Mouse (Mus musculus): Measurements from ENCODE around the gene Ankar.

The Ankar gene

DNA sequence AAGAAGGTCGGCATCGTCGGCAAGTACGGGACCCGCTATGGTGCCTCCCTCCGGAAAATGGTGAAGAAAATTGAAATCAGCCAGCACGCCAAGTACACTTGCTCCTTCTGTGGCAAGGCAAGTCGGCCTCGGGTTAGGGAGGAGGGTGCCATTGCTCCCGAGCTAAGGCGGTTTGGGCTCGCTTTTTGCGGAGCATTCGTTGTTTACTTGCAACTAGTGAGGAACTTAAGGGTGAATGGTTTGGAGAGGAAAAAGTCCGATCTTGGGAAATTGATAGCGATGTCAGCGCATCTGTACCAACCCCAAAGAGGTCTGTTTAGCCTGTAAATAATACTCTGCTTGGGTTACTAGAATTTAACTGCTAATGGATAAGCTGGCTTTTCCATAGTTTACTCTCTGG, 11.3 kb upstream of the Ankar start:
- no peak for DNase-seq (ENCODE audit: low read depth)

DNA sequence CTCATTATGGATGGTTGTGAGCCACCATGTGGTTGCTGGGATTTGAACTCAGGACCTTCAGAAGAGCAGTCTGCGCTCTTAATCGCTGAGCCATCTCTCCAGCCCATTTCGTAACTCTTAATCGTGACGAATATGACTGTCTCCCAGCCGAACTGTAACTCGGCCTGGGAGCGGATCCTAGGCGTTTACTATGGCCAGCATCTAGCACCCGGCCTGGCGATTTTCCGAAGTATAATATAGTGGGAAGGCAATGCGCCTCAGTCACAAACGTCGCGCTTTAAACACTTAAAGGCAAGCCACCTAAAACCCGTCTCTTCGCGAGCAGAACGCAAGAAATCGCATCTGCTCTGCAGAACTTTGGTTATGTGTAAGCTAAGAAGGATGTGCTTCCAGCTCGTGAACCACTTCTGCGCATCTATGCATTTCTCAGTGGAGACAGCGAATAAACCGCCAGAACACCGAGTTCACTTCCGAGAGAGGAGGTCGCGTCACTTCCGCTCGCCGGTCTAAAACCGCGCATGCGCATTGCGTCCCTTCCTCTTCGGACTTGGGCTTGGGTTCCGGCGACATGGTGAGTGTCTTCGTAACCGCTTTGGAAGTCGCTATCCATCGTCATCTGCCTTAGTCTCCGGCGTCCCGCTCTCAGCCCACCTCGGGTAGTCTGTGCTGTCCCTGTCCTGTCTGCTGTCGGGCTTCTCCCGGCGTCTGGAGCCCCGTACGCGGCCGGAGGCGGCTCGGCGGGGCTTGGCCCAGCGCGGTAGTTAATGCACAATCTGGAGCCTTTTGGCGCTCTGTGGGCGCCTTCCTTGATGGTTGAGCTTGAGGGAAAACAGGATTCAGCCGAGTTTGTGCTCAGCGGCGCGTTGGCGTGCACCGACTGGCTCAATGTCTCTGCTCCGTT, 10.6 kb upstream of the Ankar start, which contains the start of gene Rpl37a:
Gene Rpl37a (plus strand): TSS at position 538 of the 901 bp plus-strand sequence.
- peak; percentile 88 for DNase-seq (ENCODE audit: low read depth)

DNA sequence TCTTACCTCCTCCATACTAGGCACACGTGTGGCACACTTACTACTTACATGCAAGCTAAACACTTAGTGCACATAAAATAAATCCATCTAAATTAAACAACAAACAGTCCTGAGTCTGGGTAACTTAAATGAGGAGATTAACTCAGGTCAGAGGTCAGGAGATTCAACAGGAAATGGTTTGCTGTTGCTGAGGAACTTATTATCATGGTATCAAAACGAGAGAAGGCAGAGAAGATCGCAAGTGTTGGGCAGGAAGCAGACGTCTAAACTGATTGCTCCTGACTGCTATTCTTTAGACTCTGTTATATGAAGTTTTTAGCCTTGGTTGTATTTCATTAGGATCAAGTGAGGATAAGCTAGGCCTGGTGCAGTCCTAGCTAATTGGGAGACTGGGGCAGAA, 7.1 kb upstream of the Ankar start:
- no peak for DNase-seq (ENCODE audit: low read depth)

DNA sequence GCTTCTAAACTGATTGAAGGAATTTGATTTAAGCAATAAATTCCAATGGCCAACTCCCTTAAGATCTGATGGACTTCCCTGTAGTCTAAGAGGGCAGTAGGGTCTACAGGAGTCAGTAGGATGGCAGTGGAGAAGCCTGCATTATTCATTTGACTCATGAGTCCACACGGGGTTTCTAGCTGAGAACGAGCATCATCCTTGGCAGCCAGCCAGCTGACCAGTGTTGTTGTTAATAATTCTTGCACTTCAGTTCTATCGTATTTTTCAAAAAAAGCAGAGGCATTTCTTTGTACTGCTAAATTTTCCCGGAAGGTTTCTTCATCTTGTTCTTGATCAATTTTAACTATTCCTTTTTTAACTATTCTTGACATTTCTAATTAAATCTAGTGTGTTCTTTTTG, 1.7 kb downstream of the Ankar start:
- no peak for DNase-seq (ENCODE audit: low read depth)

DNA sequence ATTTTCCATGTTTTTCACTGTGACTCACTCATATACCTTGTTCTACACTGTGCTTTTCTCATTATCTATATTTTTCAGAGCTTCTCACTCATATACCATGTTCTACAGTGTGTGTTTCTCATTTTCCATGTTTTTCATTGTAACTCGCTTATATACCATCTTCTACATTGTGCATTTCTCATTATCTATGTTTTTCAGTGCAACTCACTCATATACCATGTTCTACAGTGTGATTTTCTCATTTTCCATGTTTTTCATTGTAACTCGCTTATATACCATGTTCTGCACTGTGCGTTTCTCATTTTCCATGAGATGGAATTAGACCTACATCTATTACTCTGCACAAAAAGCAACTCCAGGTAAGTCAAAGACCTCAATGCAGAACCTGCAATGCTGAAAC, 4.1 kb downstream of the Ankar start:
- DNase-seq (ENCODE audit: low read depth): no peak

DNA sequence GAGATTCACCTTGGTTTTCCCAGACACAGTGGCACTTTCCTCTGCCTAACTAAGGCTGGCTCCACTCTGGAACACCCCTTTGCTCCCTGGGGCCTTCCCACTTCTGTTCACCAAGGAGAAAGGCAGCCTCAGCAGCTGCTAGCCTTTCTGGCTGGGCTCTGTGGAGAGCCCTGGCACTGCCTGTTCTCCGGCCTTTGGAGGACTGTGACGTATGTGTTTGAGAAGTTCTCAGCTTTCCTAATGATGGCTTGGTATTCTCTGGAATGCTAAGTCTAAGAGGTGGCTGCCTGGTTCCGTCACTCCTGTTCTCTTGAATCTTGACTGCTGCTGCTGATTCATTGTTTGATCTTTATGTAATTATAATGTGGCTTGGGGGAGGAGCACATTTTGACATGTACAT, 27.3 kb downstream of the Ankar start:
- DNase-seq (ENCODE audit: low read depth): no peak

DNA sequence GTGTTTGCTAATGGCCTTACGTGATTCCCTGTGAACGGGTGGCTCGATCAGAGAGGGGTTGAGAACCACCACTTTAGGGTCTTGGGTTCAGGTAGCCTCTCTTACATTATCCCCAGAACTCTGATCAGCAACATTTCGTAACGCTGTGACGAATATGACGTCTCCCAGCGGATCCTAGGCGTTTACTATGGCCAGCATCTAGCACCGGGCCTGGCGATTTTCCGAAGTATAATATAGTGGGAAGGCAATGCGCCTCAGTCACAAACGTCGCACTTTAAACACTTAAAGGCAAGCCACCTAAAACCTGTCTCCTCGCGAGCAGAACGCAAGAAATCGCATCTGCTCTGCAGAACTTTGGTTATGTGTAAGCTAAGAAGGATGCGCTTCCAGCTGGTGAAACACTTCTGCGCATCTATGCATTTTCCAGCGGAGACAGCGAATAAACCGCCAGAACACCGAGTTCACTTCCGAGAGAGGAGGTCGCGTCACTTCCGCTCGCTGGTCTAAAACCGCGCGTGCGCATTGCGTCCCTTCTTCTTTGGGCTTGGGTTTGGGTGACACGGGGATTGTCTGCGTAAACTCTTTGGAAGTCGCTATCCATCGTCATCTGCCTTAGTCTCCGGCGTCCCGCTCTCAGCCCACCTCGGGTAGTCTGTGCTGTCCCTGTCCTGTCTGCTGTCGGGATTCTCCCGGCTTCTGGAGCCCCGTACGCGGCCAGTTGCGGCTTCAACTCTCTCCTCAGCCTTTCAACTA, 59.5 kb downstream of the Ankar start:
- DNase-seq (ENCODE audit: low read depth): peak; percentile 10

DNA sequence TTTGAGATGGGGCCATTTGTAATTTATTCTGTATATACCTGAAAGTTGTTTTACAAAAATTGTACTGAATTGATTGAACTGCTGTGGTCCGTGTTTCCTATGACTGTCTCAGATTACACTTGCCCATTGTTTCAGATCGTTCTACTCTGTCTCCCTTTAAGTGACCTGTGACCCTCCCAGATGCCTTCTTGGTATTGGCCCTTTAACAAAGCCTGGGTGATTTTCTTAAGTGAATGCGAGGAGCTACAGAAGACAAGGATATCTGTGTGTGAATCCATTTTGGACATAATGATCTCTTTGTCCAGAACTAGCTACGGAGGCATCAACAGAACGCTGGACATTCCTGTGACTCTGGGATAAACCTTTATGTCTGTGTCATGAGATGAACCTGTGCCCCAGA, 65.2 kb downstream of the Ankar start:
- no peak for DNase-seq (ENCODE audit: low read depth)

DNA sequence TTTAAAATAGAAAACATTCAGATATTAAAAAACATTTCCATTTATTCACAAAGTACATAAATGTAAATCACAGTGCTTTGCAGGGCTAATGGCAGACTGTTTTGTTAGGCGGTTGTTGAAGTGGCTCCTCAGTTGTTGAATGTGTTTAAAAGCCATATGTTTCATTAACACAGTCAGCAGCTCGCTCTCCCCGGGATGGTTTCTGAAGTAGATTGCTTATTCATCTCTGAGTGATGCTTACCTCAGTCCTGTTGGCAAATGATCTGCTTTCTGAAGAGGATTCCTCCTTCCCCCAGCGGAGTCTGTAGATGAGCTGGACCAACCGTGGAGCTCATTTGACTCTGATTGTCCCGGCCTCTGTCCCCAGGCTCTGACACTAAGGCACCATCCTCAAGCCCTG, 88.2 kb downstream of the Ankar start:
- no peak for DNase-seq (ENCODE audit: low read depth)

DNA sequence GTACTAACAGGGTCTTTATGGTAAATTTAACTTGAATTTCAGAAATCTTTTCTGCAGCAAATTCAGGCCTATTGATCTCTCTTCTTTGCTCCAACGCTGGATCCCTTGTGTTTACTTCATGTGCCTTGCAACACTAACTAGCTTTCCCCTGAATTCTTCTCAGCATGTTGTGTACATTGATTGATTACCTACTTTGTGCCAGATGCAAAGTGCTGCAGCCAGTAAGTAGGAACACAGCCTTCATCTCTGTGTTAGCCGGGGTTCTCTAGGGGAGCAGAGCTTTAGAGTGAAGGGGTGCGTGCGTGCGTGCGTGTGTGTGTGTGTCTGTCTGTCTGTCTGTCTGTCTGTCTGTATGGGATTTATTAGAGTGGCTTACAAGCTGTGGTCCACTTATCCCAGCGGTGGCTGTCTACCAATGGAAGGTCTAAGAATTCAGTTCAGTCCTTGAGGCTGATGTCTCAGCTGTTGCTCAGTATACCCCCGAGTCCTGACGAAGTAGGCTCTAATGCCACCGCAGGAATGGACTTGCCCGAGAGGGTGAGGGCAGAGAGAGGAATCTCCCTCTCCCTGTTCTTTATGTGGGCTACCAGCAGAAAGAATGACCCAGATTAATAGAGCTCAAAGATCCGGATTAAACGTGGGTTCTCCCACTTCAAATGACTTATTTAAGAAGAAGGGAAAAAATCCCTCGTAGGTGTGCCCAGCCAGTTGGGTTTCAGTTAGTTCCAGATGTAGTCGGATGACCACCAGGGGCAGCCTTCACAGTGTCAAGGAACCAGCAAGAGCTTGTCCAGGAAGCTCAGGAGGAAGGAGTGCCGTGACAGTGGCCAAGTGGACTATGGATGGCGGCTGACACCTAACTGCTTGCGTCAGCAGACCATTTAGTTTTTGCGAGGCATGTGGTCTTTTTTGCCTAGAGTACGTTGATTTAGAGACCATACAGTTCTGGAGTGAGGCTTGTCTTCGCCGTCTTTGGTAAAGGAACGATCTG, 90.2 kb downstream of the Ankar start:
- DNase-seq (ENCODE audit: low read depth): no peak

DNA sequence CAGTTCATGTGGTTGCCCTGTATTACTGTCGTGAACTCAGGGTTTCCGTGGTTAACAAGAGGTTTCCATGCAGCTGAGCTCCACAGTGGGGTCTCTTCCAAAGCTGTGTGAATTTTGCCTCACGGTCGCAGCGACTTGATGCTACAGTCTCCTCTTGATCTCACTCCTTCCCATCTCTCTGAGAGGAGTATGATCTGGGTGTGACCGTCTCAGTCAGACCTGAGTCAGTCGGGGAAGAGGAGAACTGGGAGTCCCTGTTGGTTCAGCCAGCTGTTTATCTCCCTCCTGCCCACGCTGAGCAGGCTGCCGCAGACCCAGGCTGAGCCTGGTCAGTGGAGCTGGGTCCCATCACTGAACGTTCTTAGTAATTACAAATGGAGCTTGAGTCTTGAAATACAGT, 91.2 kb downstream of the Ankar start:
- no peak for DNase-seq (ENCODE audit: low read depth)

DNA sequence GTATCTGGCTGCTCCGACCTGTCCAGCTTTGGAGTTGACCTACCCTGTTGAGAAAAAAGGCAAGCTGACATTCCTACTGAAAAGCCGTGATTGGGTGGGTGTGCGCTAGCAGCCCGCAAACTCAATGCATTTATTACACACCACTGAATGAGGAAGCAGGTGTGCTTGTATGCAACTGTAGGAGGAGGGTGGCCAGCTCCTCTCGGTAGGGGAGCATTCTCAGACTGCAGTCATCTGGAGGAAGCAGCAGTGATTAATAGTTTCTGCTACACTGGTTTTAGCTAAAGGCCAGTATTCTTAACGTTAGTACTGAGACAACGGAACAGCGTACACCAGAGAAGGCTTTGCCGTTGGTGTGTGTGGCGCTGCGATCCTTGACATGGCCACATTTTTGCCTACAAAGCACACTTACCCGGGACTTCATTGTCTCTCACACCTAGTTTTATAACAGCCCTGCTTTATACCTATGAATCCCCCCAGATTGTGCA, 94.1 kb downstream of the Ankar start:
- no peak for DNase-seq (ENCODE audit: low read depth)

DNA sequence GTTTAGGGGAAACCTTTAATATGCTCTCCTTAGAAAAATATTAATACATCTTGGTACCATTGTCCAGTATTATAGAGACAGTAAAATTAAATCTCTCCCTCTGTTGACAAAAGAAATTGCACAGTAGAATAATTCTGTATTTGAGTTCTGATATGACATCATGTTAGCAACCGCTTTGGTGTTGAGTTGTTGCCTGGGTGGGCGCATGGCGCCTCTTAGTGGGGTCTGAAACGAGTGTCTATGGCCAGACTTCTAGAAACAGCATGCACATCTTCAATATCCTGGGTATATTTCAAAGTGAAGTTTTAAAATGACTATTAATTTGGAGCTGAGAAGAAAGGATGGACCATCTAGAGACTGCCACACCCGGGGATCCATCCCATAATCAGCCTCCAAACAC, 97.6 kb downstream of the Ankar start:
- no peak for DNase-seq (ENCODE audit: low read depth)

DNA sequence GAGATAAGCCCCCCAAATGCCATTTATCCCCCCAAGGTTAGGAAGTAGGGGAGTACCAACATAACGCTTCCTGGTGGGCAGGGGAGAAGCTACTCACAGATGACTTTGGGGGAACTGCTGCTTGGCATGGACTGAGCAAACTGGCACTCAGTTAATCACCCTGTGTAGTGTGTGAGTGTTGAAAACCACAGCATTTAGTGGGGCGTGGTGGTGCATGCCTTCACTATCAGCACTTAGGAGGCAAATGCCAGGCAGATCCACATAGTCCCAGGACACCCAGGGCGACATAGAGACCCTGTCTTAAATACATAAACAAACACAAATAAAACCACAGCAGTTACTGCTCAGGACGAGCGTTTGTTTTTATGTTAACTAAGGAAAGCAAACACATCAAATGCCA, 98.2 kb downstream of the Ankar start:
- DNase-seq (ENCODE audit: low read depth): no peak

DNA sequence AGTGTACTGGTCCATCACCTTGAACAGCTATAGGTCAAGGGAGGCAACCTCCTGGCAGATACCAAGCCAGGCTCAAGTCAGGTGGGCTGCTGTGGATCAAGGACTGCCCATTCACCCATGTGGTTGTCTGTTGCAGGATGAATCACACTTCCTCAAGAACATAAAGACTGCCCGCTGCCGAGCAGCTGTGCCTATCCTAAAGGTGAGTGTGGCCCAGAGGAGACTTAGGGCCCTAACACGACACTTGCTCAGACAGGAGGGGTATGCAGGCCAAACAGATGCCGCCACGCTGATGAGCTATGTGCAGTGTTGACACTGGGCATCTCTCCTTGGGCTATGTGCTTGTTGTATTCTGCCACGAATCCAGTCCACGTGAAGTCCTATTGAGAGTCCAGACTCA, 99.1 kb downstream of the Ankar start:
- DNase-seq (ENCODE audit: low read depth): no peak

DNA sequence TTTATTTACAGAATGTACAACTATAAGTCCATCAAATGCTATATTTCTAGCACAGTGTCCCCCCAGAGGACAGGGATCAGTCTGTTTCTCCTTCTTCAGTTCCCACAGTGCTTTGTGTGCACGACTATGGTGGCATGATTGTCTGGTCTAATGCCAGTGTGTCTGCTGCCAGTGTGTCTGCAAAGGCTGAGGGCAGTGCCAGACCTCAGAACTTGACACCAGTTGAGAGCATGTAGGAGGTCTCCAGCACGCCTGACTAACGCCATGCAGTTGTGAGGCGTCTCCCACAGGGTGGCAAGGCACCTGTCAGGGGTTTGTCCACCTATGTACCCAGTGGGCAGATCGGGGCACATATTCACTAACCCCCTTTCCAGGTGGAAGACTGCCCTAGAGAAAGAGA, 99.6 kb downstream of the Ankar start:
- no peak for DNase-seq (ENCODE audit: low read depth)

DNA sequence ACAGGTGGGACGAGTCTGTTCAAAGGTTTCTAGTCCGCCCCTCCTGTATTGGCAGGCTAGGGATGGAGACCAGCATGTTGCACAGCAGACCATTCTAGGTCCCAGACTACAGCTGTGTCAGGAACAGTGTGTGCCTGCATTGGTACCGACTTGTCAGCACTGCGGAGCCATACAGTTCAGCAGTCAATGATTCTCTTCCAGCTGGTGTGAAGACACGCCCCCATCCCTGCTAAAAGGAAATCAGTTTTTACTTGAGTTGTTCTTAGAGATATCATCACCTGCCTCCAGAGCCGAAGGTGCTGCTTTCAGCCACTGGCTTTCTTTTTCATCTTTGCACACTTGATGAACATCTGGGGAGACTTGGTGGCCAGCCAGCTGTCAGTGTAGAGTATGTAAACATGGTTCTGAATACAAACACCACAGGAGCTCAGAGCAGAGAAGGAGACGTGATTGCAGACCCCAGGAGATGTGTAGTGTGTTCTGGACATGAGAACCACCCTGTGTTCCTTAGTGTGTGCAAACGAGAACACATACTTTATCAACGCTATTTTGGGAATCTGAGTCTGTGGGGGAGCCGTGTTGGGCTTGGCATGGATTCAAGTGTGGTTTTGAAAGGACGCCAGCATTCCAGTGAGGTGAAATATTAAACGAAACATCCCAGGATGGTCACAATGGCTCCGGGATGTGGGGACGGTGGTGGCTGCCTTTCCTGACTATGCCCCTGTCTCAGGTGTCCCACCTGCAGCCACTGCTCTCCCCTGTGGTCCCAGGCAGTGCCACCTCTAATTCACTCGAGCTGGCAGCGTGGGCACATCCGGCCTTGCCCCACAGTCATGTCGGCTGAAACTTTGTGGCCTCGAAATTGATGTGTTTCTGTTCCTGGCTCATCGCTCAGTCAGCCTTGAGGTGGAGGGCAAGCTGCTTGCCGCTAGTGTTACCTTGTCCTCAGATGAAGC, 101.0 kb downstream of the Ankar start:
- DNase-seq (ENCODE audit: low read depth): no peak

DNA sequence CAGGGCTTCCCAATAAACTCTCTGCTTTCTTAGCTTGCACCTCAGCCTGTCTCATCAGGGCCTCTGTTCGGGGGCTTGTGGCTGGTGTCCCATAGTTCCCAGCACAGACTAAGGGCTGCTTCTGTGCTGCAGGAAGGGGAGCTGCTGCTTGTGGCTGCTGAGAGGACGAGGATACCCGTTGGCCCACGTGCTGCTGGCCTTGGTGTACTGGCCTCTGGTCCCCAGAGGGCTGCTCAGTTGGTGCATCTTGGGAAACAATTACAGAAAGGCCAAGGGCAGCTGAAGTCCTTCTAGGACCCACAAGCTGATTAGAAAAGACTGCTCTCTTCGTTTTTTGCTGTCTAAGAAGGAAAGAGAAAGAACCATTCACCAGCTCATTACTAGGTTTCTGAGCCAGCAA, 104.1 kb downstream of the Ankar start:
- DNase-seq (ENCODE audit: low read depth): no peak

DNA sequence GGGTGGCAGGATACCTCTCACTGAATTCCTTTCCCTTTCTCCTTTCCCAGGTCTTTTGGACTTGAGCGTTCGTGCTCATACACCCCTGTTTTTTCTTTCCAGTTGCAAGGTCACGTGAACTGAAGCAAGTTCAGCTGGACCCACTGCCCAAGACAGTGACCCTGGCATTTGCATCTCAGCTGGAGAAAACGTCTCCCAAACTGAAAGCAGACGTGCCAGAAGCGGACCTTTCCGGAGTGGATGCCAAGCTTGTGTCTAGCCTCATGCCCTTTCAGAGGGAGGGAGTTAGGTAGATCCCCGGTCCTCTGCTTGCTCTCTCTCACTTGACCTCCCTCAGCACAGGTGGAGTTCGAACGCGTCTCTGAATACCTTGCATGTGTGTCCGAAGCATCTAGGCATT, 104.7 kb downstream of the Ankar start:
- no peak for DNase-seq (ENCODE audit: low read depth)

DNA sequence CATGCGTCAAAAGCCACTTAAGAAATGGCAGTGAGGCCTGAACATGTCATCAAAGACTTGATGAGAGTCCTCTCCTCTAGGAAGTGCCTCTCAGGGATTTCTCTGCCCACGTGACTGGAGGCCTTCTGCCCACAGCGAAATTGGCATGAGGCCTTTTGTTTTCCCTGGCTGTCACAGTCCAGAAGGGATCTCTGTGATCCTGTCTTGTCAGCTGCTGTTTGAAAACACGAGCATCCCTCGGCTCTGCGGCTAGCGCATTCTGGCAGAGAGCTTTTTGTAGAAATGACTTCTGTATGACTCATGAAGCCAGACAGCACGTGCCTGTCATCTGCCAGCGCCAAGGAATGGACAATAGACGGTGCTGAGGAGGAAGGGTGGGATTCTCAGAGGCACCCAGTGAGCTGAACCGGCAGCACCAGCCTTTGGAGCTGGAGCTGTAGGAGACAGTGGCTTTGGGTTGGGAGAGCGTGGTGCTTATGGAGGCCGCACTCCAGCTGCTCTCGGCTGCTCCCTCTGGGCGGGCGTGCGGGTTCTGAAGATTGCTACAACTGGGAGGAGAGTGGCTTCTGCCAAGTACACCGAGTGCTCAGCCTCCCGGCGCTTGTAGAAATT, 106.9 kb downstream of the Ankar start:
- no peak for DNase-seq (ENCODE audit: low read depth)
